In the genomic region with DNA sequence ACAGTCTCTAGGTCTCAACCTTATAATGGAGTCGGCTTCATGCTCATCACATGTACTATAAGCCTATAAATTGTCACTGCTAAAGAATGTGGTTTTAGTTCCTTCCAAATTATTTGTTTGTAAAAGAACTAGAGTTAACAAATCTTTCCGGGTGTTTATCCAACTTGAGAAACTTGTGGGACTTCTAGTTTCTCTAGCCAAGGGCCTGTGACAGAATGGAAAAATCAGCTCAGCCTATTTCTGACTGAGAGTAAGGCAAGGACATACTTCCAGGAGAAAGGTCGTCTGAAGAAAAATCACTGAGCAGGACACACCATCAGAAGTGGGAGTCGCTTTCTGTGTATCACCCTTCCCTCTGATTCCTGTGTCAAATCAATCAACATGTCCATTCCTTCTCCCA, we compare ENCODE assay signal across 19 mouse cellular contexts.
"Had no signal": no experiment of that assay in that cellular context is flagged by ENCODE, and none has a peak within 500 bp of the region (broad histone marks: within the 10 kb centered on the region; RNA-seq: fewer than 3 reads in every experiment).

No protein-coding gene starts in this region.

- H3K27ac ChIP-seq: kidney, postnatal 0 days; limb, embryonic 12.5 days; liver, embryonic 13.5 days; macrophage; midbrain, embryonic 15.5 days; neural tube, embryonic 13.5 days; stomach, embryonic 15.5 days had no signal

- H3K36me3 ChIP-seq: limb, embryonic 12.5 days; liver, embryonic 13.5 days; midbrain, embryonic 15.5 days; neural tube, embryonic 13.5 days; stomach, embryonic 15.5 days had no signal

- ATAC-seq: inflammation-experienced regulatory T-cells, adult 6 months; liver, postnatal 0 days; midbrain, embryonic 15.5 days had no signal

- H3K4me1 ChIP-seq: liver, embryonic 13.5 days; megakaryocyte, embryonic 14.5 days; stomach, embryonic 15.5 days had no signal

- H3K4me2 ChIP-seq: limb, embryonic 12.5 days; liver, embryonic 13.5 days; midbrain, embryonic 11.5 days; midbrain, embryonic 15.5 days; neural tube, embryonic 13.5 days; stomach, embryonic 15.5 days had no signal

- DNase-seq: kidney, adult 9 months; layer of hippocampus, adult 9-11 months; layer of hippocampus, postnatal 36 days; liver; liver, embryonic 13.5 days; liver, postnatal 0 days; retina, postnatal 1 day; right cerebral cortex, postnatal 4 days; thymus, adult 2 months; thymus, postnatal 25 days had no signal

- H3K9ac ChIP-seq: limb, embryonic 12.5 days; liver, embryonic 13.5 days; liver, postnatal 0 days; midbrain, embryonic 15.5 days; neural tube, embryonic 13.5 days; stomach, embryonic 15.5 days had no signal

- H3K4me3 ChIP-seq: limb, embryonic 12.5 days; liver, embryonic 13.5 days; megakaryocyte, embryonic 14.5 days; midbrain, embryonic 15.5 days; neural tube, embryonic 13.5 days; stomach, embryonic 15.5 days had no signal

- H3K9me3 ChIP-seq: limb, embryonic 12.5 days; liver, embryonic 13.5 days; megakaryocyte, embryonic 14.5 days; midbrain, embryonic 15.5 days; neural tube, embryonic 13.5 days; stomach, embryonic 15.5 days had no signal

- H3K27me3 ChIP-seq: limb, embryonic 12.5 days; liver, embryonic 13.5 days; megakaryocyte, embryonic 14.5 days; midbrain, embryonic 15.5 days; neural tube, embryonic 13.5 days; stomach, embryonic 15.5 days had no signal
